Mouse (Mus musculus): ENCODE data around the gene Klk1b4.

DNA sequence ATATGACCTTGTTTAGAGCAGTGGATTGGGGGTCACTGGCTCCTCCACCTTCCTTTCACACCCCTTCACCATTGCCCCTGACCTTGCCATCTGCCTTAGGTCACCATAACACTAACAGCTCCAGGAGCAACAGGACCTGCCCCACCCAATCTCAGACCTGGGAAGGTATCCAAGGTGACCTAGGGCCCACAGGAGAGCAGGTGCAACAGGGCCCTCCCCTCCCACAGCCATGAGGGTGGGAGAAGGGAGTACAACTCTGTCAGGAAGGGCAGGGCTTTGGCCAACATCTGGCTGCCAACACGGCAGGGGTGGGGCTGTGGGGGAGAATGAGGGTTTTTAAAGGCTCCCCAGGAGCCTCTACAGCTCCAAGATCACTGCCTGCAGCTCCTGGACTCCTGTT is 17.8 kb downstream of the Klk1b4 start, which contains the start of gene Klk1:
- no peak for TF ChIP-seq CTCF (IDR thresholded peaks at IDR 0.05; ENCODE audit: low read depth, low read length)
- TF ChIP-seq POLR2A (IDR thresholded peaks at IDR 0.05; ENCODE audit: extremely low read depth, insufficient read depth, low read length), result no peak

Data from liver, adult 2 months (tissue).